Mouse (Mus musculus) ES-Bruce4 (cell line): ENCODE data around the gene Jmjd6.

Experiments
- CTCF ChIP-seq: IDR thresholded peaks from one replicate; pipeline ENCODE4 v1.8.1; 2011; ENCODE audit warnings: low read depth, low read length
- POLR2A ChIP-seq: IDR thresholded peaks from one replicate; pipeline ENCODE4 v1.8.1; 2011; ENCODE audit warnings: low read length; ENCODE audit not compliant: insufficient read depth

DNA sequence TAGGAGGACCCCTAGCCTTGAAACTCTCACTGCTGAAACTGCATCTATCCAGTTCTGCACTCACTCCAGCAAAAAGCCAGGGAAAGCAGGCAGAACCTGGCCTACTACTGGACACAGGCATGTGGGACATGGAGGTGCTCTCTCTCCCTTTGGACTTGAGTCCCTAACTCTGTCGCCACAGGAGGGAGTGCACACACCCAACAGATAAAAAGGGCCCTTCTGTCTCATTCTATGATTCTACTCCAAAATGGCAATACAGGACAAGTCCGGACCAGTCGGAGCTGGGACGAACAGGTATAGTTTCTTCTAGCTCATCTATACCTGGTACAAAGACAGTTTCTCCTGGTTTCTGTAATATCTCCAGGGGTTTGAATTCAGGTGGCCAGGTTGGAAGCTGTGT lies 2.5 kb downstream of the Jmjd6 start:
- no peak for TF ChIP-seq CTCF
- TF ChIP-seq POLR2A, result no peak
